Mouse (Mus musculus) cerebellum, adult 2 months (tissue): Measurements from ENCODE around the gene Ndel1. TPM values are rescaled to one million over a fixed set of nuclear protein-coding genes. Genes with fewer than 3 reads are reported as not detected.

ENCODE experiments used
- DNase-seq, 2 experiments: peaks; one replicate each; pipeline ENCODE4 v3.0.0; 2021
- H3K27ac ChIP-seq: fragments of 200-500 bp; 2 replicates; pipeline ENCODE4 v1.5.1; 2012; ENCODE audit warnings: low read length, control low read depth, inconsistent platforms; ENCODE audit not compliant: insufficient read depth
- H3K27me3 ChIP-seq: fragments of 200-500 bp; 2 replicates; pipeline ENCODE4 v1.6.1; 2012; ENCODE audit warnings: inconsistent platforms, mild to moderate bottlenecking, low read length, moderate library complexity; ENCODE audit not compliant: control insufficient read depth, insufficient read depth
- H3K4me1 ChIP-seq: fragments of 200-500 bp; 2 replicates; pipeline ENCODE4 v1.6.1; 2011; ENCODE audit warnings: low read length; ENCODE audit not compliant: control insufficient read depth, insufficient read depth
- H3K4me3 ChIP-seq: fragments of 200-500 bp; replicated peaks from 2 replicates; pipeline ENCODE3; 2011; ENCODE audit warnings: mild to moderate bottlenecking, low read depth, low read length, control low read depth; ENCODE audit not compliant: insufficient read depth
- CTCF ChIP-seq: fragments of 200-500 bp; IDR thresholded peaks from 2 replicates; pipeline ENCODE4 v1.5.1; 2011; ENCODE audit warnings: low read depth, mild to moderate bottlenecking, control low read depth, low read length, moderate library complexity, borderline replicate concordance; ENCODE audit not compliant: insufficient read depth
- POLR2A ChIP-seq: fragments of 200-500 bp; IDR thresholded peaks from 2 replicates; pipeline ENCODE4 v1.6.1; 2011; ENCODE audit warnings: low read length, control low read depth, borderline replicate concordance; ENCODE audit not compliant: insufficient read depth
- WGBS: fragments of 180-500 bp; shearing (Covaris S2); methylation state at CpG from one replicate; pipeline ENCODE4 v1.1.7; 2018; 5-methylcytosine and 5-hydroxymethylcytosine counted together
- polyA plus RNA-seq: library from polyadenylated mRNA; depleted of rRNA; stranded (reverse); fragments of >200 nt; gene quantifications from 2 replicates; pipeline ENCODE4 v1.2.3, GENCODE M21; 2012

The Ndel1 gene
- polyA plus RNA-seq, 1 experiment = 103 TPM

GRCm38 (mm10) chr11:68853611-68854401, 17.9 kb downstream of the Ndel1 start:
- Histone ChIP-seq H3K27ac (peak overlapping the region; percentile 13; the same call in 1 of the 2 replicates), H3K4me3 (peak overlapping the region; percentile 56), H3K4me1 (peaks cover 7% of the 10 kb centered on the region; the same call in 1 of the 2 replicates), H3K27me3 (no peaks in the 10 kb centered on the region)
- DNase-seq = peak; percentile 29 to 33
- TF ChIP-seq POLR2A = no peak
- 39% methylated on average over 14 of the region's 14 CpGs for WGBS

GRCm38 (mm10) chr11:68852932-68853409, 18.7 kb downstream of the Ndel1 start:
- Histone ChIP-seq H3K27me3 (no peaks in the 10 kb centered on the region), H3K27ac (peak overlapping the region; percentile 63), H3K4me1 (peaks cover 7% of the 10 kb centered on the region; the same call in 1 of the 2 replicates), H3K4me3 (peak overlapping the region; percentile 62)
- DNase-seq = peak; percentile 100
- TF ChIP-seq CTCF (no peak), POLR2A (peak; percentile 97)
- WGBS = under 1% methylated on average over 42 of the region's 42 CpGs

- WGBS = under 1% methylated on average over 36 of the region's 36 CpGs
- TF ChIP-seq POLR2A = no peak
- no peak for TF ChIP-seq CTCF
- DNase-seq = peak in 1 of 2 experiments; percentile 74
- H3K4me1 ChIP-seq = peaks cover 7% of the 10 kb centered on the region; the same call in 1 of the 2 replicates
- H3K27me3 ChIP-seq = no peaks in the 10 kb centered on the region
- H3K27ac ChIP-seq = peak overlapping the region; percentile 63
- peak overlapping the region; percentile 62 for H3K4me3 ChIP-seq
These were observed 19.2 kb downstream of the Ndel1 start for GRCm38 (mm10) chr11:68852486-68852901.

- TF ChIP-seq POLR2A (no peak), CTCF (no peak)
- WGBS = 2% methylated on average over 13 of the region's 13 CpGs
These were observed 19.8 kb downstream of the Ndel1 start for GRCm38 (mm10) chr11:68851644-68852485.

GRCm38 (mm10) chr11:68850862-68851261, 20.8 kb downstream of the Ndel1 start:
- no peak overlapping the region for H3K27ac ChIP-seq
- DNase-seq = no peak
- H3K4me1 ChIP-seq = peaks cover 8% of the 10 kb centered on the region; the same call in 1 of the 2 replicates
- peak overlapping the region; percentile 2 for H3K4me3 ChIP-seq
- 68% methylated on average over 7 of the region's 7 CpGs for WGBS
- no peaks in the 10 kb centered on the region for H3K27me3 ChIP-seq
- TF ChIP-seq CTCF (no peak), POLR2A (no peak)

More at GRCm38 (mm10) chr11:68851644-68852485, 19.8 kb downstream of the Ndel1 start:
- Histone ChIP-seq H3K27ac (peak overlapping the region; percentile 63), H3K27me3 (no peaks in the 10 kb centered on the region), H3K4me1 (peaks cover 7% of the 10 kb centered on the region; the same call in 1 of the 2 replicates), H3K4me3 (peak overlapping the region; percentile 62)
- DNase-seq = no peak

GRCm38 (mm10) chr11:68839606-68840005, 32.1 kb downstream of the Ndel1 start:
- H3K27ac ChIP-seq = no peak overlapping the region
- no peak for DNase-seq
- no peak for TF ChIP-seq POLR2A
- TF ChIP-seq CTCF = no peak
- H3K4me1 ChIP-seq = no peaks in the 10 kb centered on the region
- 89% methylated on average over 5 of the region's 5 CpGs for WGBS
- no peak overlapping the region for H3K4me3 ChIP-seq
- no peaks in the 10 kb centered on the region for H3K27me3 ChIP-seq

GRCm38 (mm10) chr11:68835034-68835433, 36.6 kb downstream of the Ndel1 start:
- Histone ChIP-seq H3K4me1 (no peaks in the 10 kb centered on the region), H3K27ac (no peak overlapping the region), H3K4me3 (no peak overlapping the region), H3K27me3 (no peaks in the 10 kb centered on the region)
- DNase-seq = no peak
- 94% methylated on average over 3 of the region's 3 CpGs for WGBS
- TF ChIP-seq CTCF = no peak
- TF ChIP-seq POLR2A = no peak
